Mouse (Mus musculus) cortical plate, adult 2 months (tissue): Measurements from ENCODE around the gene Ctsq.

ENCODE experiments used
- CTCF ChIP-seq: fragments of 200-500 bp; IDR thresholded peaks from 2 replicates; pipeline ENCODE4 v1.5.1; 2011; ENCODE audit warnings: mild to moderate bottlenecking, control low read depth, low read length; ENCODE audit not compliant: insufficient read depth; ENCODE audit errors: extremely low read depth
- POLR2A ChIP-seq: fragments of 200-500 bp; IDR thresholded peaks from 2 replicates; pipeline ENCODE4 v1.6.1; 2011; ENCODE audit warnings: mild to moderate bottlenecking, low read length, control low read depth; ENCODE audit not compliant: insufficient read depth; ENCODE audit errors: extremely low read depth

- TF ChIP-seq POLR2A: no peak
- no peak for TF ChIP-seq CTCF
Observed at GRCm38 (mm10) chr13:61022785-61023184, 17.6 kb downstream of the Ctsq start.
